Mouse (Mus musculus) G1E (cell line): ENCODE results near the gene Mecom. TPM values are rescaled to one million over a fixed set of nuclear protein-coding genes. Genes with fewer than 3 reads are reported as not detected.
"Not testable (repeated sequence)": the region's sequence is repeated elsewhere in the genome, so short reads cannot be mapped to it uniquely, and the experiment has no call there.

Experiments used
- ATAC-seq: 2 replicates; pipeline ENCODE4 v1.8.0; 2016; ENCODE audit warnings: mild to moderate bottlenecking; ENCODE audit not compliant: insufficient number of reproducible peaks, poor library complexity, low FRiP score, severe bottlenecking; ENCODE audit errors: extremely low read depth
- DNase-seq: peaks from one replicate; pipeline ENCODE4 v3.0.0; 2012; ENCODE audit warnings: low spot score
- H3K27me3 ChIP-seq: 2 replicates; pipeline ENCODE4 v1.6.1; 2012; ENCODE audit warnings: mild to moderate bottlenecking, low read length, inconsistent platforms; ENCODE audit not compliant: insufficient read depth
- H3K36me3 ChIP-seq: replicated peaks from 2 replicates; pipeline ENCODE3; 2012; ENCODE audit warnings: mild to moderate bottlenecking, inconsistent platforms
- H3K4me1 ChIP-seq: 2 replicates; pipeline ENCODE4 v1.6.1; 2012; ENCODE audit warnings: low read depth, low read length, inconsistent platforms, mixed read lengths; ENCODE audit not compliant: insufficient read depth
- H3K4me3 ChIP-seq: 2 replicates; pipeline ENCODE4 v1.5.1; 2012; ENCODE audit warnings: low read depth, mild to moderate bottlenecking, inconsistent platforms, low read length, moderate library complexity, mixed read lengths
- H3K9me3 ChIP-seq: replicated peaks from 2 replicates; pipeline ENCODE4 v1.6.1; 2012; ENCODE audit warnings: inconsistent platforms
- CTCF ChIP-seq: IDR thresholded peaks from 2 replicates; pipeline ENCODE4 v1.5.1; 2012; ENCODE audit warnings: low read depth, low read length, inconsistent platforms, mixed read lengths
- GATA1 ChIP-seq: IDR thresholded peaks from 2 replicates; pipeline ENCODE4 v1.6.1; 2012; ENCODE audit warnings: borderline replicate concordance, low read length, inconsistent platforms, mixed read lengths
- GATA2 ChIP-seq: IDR thresholded peaks from 2 replicates; pipeline ENCODE4 v1.6.1; 2012; ENCODE audit warnings: low read depth, low read length, inconsistent platforms, borderline replicate concordance
- POLR2AphosphoS5 ChIP-seq: IDR thresholded peaks from 2 replicates; pipeline ENCODE4 v1.6.1; 2012; ENCODE audit warnings: low read depth, low read length, inconsistent platforms; ENCODE audit not compliant: insufficient replicate concordance
- TAL1 ChIP-seq: conservative IDR thresholded peaks from 2 replicates; pipeline ENCODE4 v1.6.1; 2012; ENCODE audit warnings: low read depth, low read length, inconsistent platforms, mixed read lengths
- polyA plus RNA-seq: library from polyadenylated mRNA; stranded (reverse); fragments of >175 nt; gene quantifications from 2 replicates; pipeline ENCODE4 v1.2.3, GENCODE M21; 2012
- total RNA-seq, 2 experiments: library from RNA; stranded (forward) in 1 of 2; stranded (reverse) in 1 of 2; fragments of 200-1000 nt in 1 of 2; fragments of >200 nt in 1 of 2; fragmentation: Nextera tagmentation in 1 of 2; gene quantifications; 2 replicates each; pipeline ENCODE4 v1.2.3; 2014 to 2017

The Mecom gene
- total and polyA plus RNA-seq, 3 experiments, result 0.05 TPM; not detected in 2

DNA sequence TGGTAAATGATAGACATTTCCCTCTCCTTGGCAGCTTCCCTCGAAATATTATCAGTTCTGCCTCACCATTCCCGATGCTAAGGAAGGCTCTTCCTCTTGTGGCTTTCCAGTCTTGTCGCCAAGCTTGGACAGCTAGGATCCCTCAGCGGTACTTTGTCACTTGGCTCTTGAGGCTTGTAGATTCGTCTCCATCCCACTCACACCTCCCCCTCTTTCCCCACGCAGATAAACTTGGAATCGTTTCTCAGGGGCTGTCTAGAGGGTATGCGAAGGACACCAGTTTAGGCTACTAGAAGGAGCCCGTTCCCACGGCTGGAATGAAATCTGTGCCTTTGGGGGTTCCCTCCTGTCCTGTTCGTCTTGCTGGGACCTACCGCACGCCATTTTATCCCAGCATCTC, 1.4 kb downstream of the Mecom start:
- no peaks in the 10 kb centered on the region for H3K36me3 ChIP-seq
- H3K27me3 ChIP-seq, result no peaks in the 10 kb centered on the region
- no peaks in the 10 kb centered on the region for H3K9me3 ChIP-seq
- ATAC-seq, result no peak
- no peaks in the 10 kb centered on the region for H3K4me1 ChIP-seq
- H3K4me3 ChIP-seq, result no peak overlapping the region
- no peak for TF ChIP-seq POLR2AphosphoS5
- no peak for TF ChIP-seq TAL1
- no peak for TF ChIP-seq GATA1
- no peak for TF ChIP-seq CTCF
- TF ChIP-seq GATA2, result no peak
- no peak for DNase-seq

DNA sequence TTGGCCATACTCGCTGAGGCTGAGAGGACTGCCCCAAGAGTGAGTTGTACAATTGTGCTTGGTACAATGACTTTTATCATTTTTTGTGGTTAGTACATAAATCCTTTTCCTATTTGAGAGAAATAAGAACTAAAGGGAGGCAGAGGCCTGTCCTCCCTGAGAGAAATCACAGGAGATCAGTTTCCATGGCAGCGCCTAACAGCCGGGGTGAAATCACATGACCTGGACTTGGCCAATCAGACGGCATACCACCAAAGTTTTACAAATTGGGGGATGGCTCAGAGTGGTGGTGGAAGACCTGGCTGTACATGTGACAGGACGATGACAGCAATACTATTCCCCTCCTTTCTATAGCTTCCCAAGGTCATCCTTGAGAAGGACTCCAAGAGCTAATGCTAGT, 2.6 kb downstream of the Mecom start:
- Histone ChIP-seq H3K36me3 (no peaks in the 10 kb centered on the region), H3K4me3 (no peak overlapping the region), H3K4me1 (no peaks in the 10 kb centered on the region), H3K9me3 (no peaks in the 10 kb centered on the region), H3K27me3 (no peaks in the 10 kb centered on the region)
- TF ChIP-seq TAL1, result no peak
- no peak for TF ChIP-seq GATA1
- no peak for TF ChIP-seq POLR2AphosphoS5
- no peak for ATAC-seq
- DNase-seq, result no peak

DNA sequence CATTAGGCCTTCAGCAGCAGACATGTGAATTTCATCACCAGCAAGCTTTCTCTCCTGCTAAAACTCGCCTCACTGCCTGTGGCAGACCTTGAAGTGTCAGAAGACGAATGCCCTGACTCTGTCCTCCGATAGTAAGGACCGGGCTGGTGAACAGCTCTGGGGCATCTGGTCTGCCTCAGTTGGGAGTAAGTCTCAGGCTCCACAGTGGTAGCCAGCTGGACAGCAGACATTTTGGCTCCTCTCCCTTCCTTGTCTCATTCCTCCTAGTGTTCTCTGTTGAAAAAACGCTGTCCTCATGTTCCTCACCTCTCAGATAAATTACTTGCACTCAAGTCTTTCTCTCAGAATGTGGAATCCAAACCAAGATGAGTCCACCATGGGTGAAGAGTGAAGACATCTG, 3.5 kb downstream of the Mecom start:
- no peak overlapping the region for H3K4me3 ChIP-seq
- TF ChIP-seq GATA2, result no peak
- no peak for TF ChIP-seq CTCF
- TF ChIP-seq TAL1, result no peak
- TF ChIP-seq GATA1, result no peak
- TF ChIP-seq POLR2AphosphoS5, result no peak
- ATAC-seq (no peak), DNase-seq (no peak)
- no peaks in the 10 kb centered on the region for H3K27me3 ChIP-seq
- H3K4me1 ChIP-seq, result no peaks in the 10 kb centered on the region
- no peaks in the 10 kb centered on the region for H3K9me3 ChIP-seq
- H3K36me3 ChIP-seq, result no peaks in the 10 kb centered on the region

DNA sequence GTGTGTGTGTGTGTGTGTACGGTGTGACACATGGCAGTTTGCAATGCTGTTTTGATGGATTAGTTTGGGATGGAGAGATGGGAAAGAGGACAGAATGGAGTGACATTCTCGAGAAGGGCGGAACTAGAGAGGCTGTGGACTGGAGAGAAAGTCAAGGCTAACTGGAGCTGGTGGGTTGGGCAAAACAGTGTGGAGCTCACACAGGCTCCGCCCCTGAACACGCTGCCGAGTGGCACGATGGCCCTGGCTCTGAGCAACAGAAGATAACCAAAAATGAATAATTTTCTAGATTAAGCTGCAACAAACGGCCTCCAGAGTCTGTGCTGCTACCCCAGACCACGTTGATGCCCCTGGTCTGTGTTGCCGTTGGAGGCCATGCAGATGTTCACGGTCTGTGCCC, 12.0 kb downstream of the Mecom start:
- H3K36me3 ChIP-seq, result no peaks in the 10 kb centered on the region
- H3K27me3 ChIP-seq, result 0 out of 2 replicates have a peak, but pooled peaks cover 3% of the 10 kb centered on the region
- no peaks in the 10 kb centered on the region for H3K9me3 ChIP-seq
- TF ChIP-seq TAL1, result no peak
- no peak for TF ChIP-seq GATA2
- no peak for TF ChIP-seq POLR2AphosphoS5
- no peak for TF ChIP-seq GATA1
- TF ChIP-seq CTCF, result no peak
- DNase-seq, result no peak
- H3K4me3 ChIP-seq, result no peak overlapping the region
- no peaks in the 10 kb centered on the region for H3K4me1 ChIP-seq
- no peak for ATAC-seq

DNA sequence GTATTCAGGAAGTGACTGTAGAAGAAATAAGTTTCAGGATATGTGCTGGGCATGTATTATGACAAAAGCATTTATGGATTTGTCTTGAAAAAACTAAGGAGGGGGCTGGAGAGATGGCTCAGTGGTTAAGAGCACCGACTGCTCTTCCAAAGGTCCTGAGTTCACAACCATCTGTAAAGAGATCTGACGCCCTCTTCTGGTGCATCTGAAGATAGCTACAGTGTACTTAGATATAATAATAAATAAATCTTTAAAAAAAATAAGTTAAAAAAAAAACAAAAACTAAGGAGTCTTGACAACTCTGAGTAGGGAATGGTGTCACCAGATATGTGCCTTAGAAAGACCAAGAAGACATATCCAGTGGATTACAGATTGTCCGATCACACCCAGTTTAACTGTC, 27.1 kb downstream of the Mecom start:
- not testable (repeated sequence) for H3K36me3 ChIP-seq, DNase-seq, H3K4me3 ChIP-seq, H3K27me3 ChIP-seq, H3K9me3 ChIP-seq, ATAC-seq, H3K4me1 ChIP-seq

DNA sequence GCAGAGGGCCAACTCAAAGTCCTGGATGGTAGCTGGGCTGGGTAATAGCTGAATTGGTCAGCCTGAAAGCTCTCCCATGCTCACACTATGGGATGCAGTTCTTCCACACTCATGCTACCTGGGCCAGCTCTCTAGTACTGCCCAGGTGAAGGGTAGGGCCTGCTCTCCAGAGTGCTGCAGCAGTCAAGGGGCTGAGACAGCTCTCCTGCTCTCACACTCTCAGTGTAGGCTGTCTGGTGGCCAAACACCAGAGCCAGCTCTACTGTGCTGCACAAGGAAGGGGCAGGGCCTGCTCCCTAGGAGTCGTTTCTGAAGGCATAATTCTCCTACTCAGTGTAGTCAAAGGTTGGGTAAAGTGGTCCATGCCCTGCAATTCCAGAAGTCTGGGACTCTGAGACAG, 28.4 kb downstream of the Mecom start:
- no peaks in the 10 kb centered on the region for H3K4me1 ChIP-seq
- no peak for TF ChIP-seq CTCF
- no peak for TF ChIP-seq GATA1
- TF ChIP-seq POLR2AphosphoS5, result no peak
- no peak for TF ChIP-seq TAL1
- no peak for TF ChIP-seq GATA2
- peaks cover 9% of the 10 kb centered on the region; the same call in 1 of the 2 replicates for H3K27me3 ChIP-seq
- DNase-seq, result no peak
- ATAC-seq, result no peak
- H3K9me3 ChIP-seq, result 0 out of 2 replicates have a peak, but pooled peaks cover 3% of the 10 kb centered on the region
- no peak overlapping the region for H3K4me3 ChIP-seq
- no peaks in the 10 kb centered on the region for H3K36me3 ChIP-seq

DNA sequence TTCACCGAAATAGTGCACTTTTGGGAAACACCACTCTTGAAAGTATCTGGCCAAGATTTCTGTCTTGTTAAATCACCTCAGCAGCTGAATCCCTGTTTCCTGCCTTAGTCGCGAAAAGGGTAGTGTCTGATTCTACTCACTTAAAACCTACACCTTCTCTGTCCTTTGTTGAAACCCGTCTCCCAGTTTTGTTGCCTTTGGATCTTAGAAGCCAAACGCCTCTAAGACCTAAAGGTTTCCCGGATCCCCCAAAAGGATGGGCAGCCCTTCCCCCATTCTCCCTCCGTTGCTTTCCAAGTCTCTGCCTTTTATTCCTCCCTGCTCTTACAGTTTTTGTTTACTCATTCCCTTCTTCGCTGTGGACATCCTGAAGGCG, 32.0 kb downstream of the Mecom start:
- no peaks in the 10 kb centered on the region for H3K4me1 ChIP-seq
- DNase-seq (no peak), ATAC-seq (no peak)
- no peak overlapping the region for H3K4me3 ChIP-seq
- 0 out of 2 replicates have a peak, but pooled peaks cover 3% of the 10 kb centered on the region for H3K9me3 ChIP-seq
- TF ChIP-seq CTCF (no peak), GATA2 (no peak), POLR2AphosphoS5 (no peak), TAL1 (no peak), GATA1 (no peak)
- H3K36me3 ChIP-seq, result no peaks in the 10 kb centered on the region
- H3K27me3 ChIP-seq, result peaks cover 15% of the 10 kb centered on the region
